Mouse (Mus musculus): ENCODE measurements around the gene Olfr459.

The Olfr459 gene

GRCm38 (mm10) chr6:41775077-41775476 is at the start of gene Olfr459:
TSS of gene Olfr459 (minus strand) at chr6:41775177.
- DNase-seq (ENCODE audit: extremely low read depth, insufficient read length, low spot score): no peak

- DNase-seq (ENCODE audit: extremely low read depth, insufficient read length, low spot score): no peak
Observed at GRCm38 (mm10) chr6:41824086-41824485, 49.1 kb upstream of the Olfr459 start.

GRCm38 (mm10) chr6:41786700-41787099 is 11.7 kb upstream of the Olfr459 start:
- no peak for DNase-seq (ENCODE audit: extremely low read depth, insufficient read length, low spot score)

GRCm38 (mm10) chr6:41775721-41776120 is 744 bp upstream of the Olfr459 start:
- DNase-seq (ENCODE audit: extremely low read depth, insufficient read length, low spot score): no peak

- no peak for DNase-seq (ENCODE audit: extremely low read depth, insufficient read length, low spot score)
Observed at GRCm38 (mm10) chr6:41769872-41770271, 5.1 kb downstream of the Olfr459 start.

GRCm38 (mm10) chr6:41764306-41764705 is 10.7 kb downstream of the Olfr459 start:
- DNase-seq (ENCODE audit: extremely low read depth, insufficient read length, low spot score): no peak

- no peak for DNase-seq (ENCODE audit: extremely low read depth, insufficient read length, low spot score)
Observed at GRCm38 (mm10) chr6:41762370-41762757, 12.6 kb downstream of the Olfr459 start.

GRCm38 (mm10) chr6:41761702-41762369 is 13.1 kb downstream of the Olfr459 start:
- no peak for DNase-seq (ENCODE audit: extremely low read depth, insufficient read length, low spot score)

- DNase-seq (ENCODE audit: extremely low read depth, insufficient read length, low spot score): no peak
Observed at GRCm38 (mm10) chr6:41759618-41760017, 15.4 kb downstream of the Olfr459 start.

- no peak for DNase-seq (ENCODE audit: extremely low read depth, insufficient read length, low spot score)
Observed at GRCm38 (mm10) chr6:41758421-41758820, 16.6 kb downstream of the Olfr459 start.

GRCm38 (mm10) chr6:41757199-41757598 is 17.8 kb downstream of the Olfr459 start:
- DNase-seq (ENCODE audit: extremely low read depth, insufficient read length, low spot score): no peak

- no peak for DNase-seq (ENCODE audit: extremely low read depth, insufficient read length, low spot score)
Observed at GRCm38 (mm10) chr6:41754626-41755025, 20.4 kb downstream of the Olfr459 start.

GRCm38 (mm10) chr6:41744664-41745392 is 30.1 kb downstream of the Olfr459 start:
- no peak for DNase-seq (ENCODE audit: extremely low read depth, insufficient read length, low spot score)

GRCm38 (mm10) chr6:41741101-41741500 is 33.9 kb downstream of the Olfr459 start:
- no peak for DNase-seq (ENCODE audit: extremely low read depth, insufficient read length, low spot score)

- no peak for DNase-seq (ENCODE audit: extremely low read depth, insufficient read length, low spot score)
Observed at GRCm38 (mm10) chr6:41734719-41735470, 40.1 kb downstream of the Olfr459 start.

- no peak for DNase-seq (ENCODE audit: extremely low read depth, insufficient read length, low spot score)
Observed at GRCm38 (mm10) chr6:41727989-41728609, 46.9 kb downstream of the Olfr459 start.

GRCm38 (mm10) chr6:41721430-41721829 is 53.5 kb downstream of the Olfr459 start:
- no peak for DNase-seq (ENCODE audit: extremely low read depth, insufficient read length, low spot score)

Measured in 3134 (cell line).